Mouse (Mus musculus): Measurements from ENCODE around the gene Cnpy1. TPM values are rescaled to one million over a fixed set of nuclear protein-coding genes. Genes with fewer than 3 reads are reported as not detected.

Gene Cnpy1
- polyA plus RNA-seq, 1 experiment from 2014 or later: not detected

DNA sequence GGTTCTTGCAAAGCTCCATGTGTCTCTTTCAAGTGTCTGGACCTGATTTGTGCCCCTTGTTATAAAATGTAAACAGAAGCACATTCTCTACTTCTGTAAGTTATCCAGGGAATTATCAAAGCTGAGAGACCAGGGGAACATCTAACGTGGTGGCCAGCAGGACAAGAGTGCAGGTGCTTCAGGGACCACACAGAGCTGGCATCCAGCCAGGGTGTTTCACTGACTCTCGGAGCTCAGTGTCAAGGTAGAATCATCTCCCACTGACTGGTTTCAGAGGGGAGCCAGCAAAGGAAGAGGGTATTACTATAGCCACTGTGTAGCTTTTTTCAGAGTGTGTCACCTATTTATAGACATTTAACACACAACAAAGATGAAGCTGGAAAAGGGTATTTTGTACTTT lies 22.0 kb upstream of the Cnpy1 start:
- ATAC-seq (replicated peaks; ENCODE audit: insufficient number of reproducible peaks, low FRiP score, low TSS enrichment): no peak
- WGBS (ENCODE audit: insufficient replicate concordance): 51% methylated on average over 2 of the region's 2 CpGs
- Histone ChIP-seq H3K4me3 (ENCODE audit: low read depth, low read length) (no peak overlapping the region), H3K9ac (ENCODE audit: low read depth, low read length) (no peak overlapping the region), H3K27me3 (ENCODE audit: control insufficient read depth, insufficient read depth, low read length) (no peaks in the 10 kb centered on the region), H3K36me3 (ENCODE audit: control insufficient read depth, insufficient read depth, low read length) (no peaks in the 10 kb centered on the region), H3K27ac (ENCODE audit: low read depth, low read length) (no peak overlapping the region), H3K4me1 (ENCODE audit: control insufficient read depth, insufficient read depth, low read length) (no peaks in the 10 kb centered on the region), H3K4me2 (no peak overlapping the region), H3K9me3 (replicated peaks; ENCODE audit: control insufficient read depth, low read length) (no peaks in the 10 kb centered on the region)

- Histone ChIP-seq H3K27me3 (ENCODE audit: control insufficient read depth, insufficient read depth, low read length) (no peaks in the 10 kb centered on the region), H3K4me3 (ENCODE audit: low read depth, low read length) (no peak overlapping the region), H3K4me1 (ENCODE audit: control insufficient read depth, insufficient read depth, low read length) (no peaks in the 10 kb centered on the region), H3K27ac (ENCODE audit: low read depth, low read length) (no peak overlapping the region), H3K9ac (ENCODE audit: low read depth, low read length) (no peak overlapping the region), H3K4me2 (no peak overlapping the region), H3K9me3 (replicated peaks; ENCODE audit: control insufficient read depth, low read length) (no peaks in the 10 kb centered on the region), H3K36me3 (ENCODE audit: control insufficient read depth, insufficient read depth, low read length) (no peaks in the 10 kb centered on the region)
- no peak for ATAC-seq (replicated peaks; ENCODE audit: insufficient number of reproducible peaks, low FRiP score, low TSS enrichment)
Measured at GRCm38 (mm10) chr5:28265653-28266052, 20.0 kb upstream of the Cnpy1 start.

DNA sequence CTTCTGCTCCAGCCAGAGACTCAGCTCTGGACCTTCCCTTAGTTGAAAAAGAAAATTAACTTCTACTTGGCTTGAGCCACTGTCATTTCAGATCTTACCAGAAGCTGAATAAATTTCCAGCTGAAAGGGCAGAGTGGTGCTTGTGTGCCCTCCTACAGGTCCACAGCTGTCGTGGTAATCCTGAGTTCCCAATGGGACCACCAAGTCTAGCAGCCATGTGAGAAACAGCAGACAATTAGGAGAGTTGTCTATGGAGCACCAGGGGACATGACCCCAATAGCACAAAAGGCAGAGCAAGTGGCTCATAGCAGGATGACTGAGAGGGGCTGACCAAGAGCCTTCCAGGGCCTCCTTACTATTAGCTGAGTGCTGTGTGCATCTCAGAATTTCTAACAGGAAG lies 18.2 kb upstream of the Cnpy1 start:
- no peaks in the 10 kb centered on the region for H3K4me1 ChIP-seq (ENCODE audit: control insufficient read depth, insufficient read depth, low read length)
- H3K9me3 ChIP-seq (replicated peaks; ENCODE audit: control insufficient read depth, low read length): no peaks in the 10 kb centered on the region
- H3K4me2 ChIP-seq: no peak overlapping the region
- ATAC-seq (replicated peaks; ENCODE audit: insufficient number of reproducible peaks, low FRiP score, low TSS enrichment): no peak
- no peak overlapping the region for H3K27ac ChIP-seq (ENCODE audit: low read depth, low read length)
- no peak overlapping the region for H3K9ac ChIP-seq (ENCODE audit: low read depth, low read length)
- H3K27me3 ChIP-seq (ENCODE audit: control insufficient read depth, insufficient read depth, low read length): peaks cover 2% of the 10 kb centered on the region; the same call in 1 of the 2 replicates
- 53% methylated on average over 1 of the region's 1 CpGs for WGBS (ENCODE audit: insufficient replicate concordance)
- H3K36me3 ChIP-seq (ENCODE audit: control insufficient read depth, insufficient read depth, low read length): no peaks in the 10 kb centered on the region
- no peak overlapping the region for H3K4me3 ChIP-seq (ENCODE audit: low read depth, low read length)

DNA sequence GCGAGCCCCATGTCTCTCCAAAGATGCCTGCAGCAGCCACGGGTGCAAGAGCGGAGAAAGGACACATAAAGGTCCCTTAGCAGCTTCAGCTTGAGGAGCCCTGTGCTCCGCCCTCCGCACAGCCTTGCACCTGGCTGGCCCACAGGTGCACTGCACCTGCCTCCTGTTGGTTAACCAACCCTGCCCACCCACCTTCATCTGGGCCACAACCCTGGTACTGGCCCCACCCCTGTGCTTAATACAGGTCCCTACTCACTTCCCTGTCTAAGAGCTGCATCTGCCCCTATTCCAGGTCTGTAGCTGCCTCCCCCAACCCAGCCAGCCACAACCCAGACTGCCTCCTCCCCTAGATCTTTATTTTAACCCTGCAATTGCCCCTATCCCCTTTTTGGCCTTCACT lies 16.5 kb upstream of the Cnpy1 start:
- Histone ChIP-seq H3K27me3 (ENCODE audit: control insufficient read depth, insufficient read depth, low read length) (peaks cover 4% of the 10 kb centered on the region; the same call in 1 of the 2 replicates), H3K36me3 (ENCODE audit: control insufficient read depth, insufficient read depth, low read length) (no peaks in the 10 kb centered on the region), H3K4me3 (ENCODE audit: low read depth, low read length) (no peak overlapping the region), H3K4me1 (ENCODE audit: control insufficient read depth, insufficient read depth, low read length) (no peaks in the 10 kb centered on the region), H3K4me2 (no peak overlapping the region), H3K9ac (ENCODE audit: low read depth, low read length) (no peak overlapping the region), H3K9me3 (replicated peaks; ENCODE audit: control insufficient read depth, low read length) (no peaks in the 10 kb centered on the region), H3K27ac (ENCODE audit: low read depth, low read length) (no peak overlapping the region)
- WGBS (ENCODE audit: insufficient replicate concordance): 76% methylated on average over 5 of the region's 5 CpGs
- no peak for ATAC-seq (replicated peaks; ENCODE audit: insufficient number of reproducible peaks, low FRiP score, low TSS enrichment)

GRCm38 (mm10) chr5:28259939-28260338 lies 14.3 kb upstream of the Cnpy1 start:
- no peaks in the 10 kb centered on the region for H3K36me3 ChIP-seq (ENCODE audit: control insufficient read depth, insufficient read depth, low read length)
- H3K27me3 ChIP-seq (ENCODE audit: control insufficient read depth, insufficient read depth, low read length): peaks cover 4% of the 10 kb centered on the region; the same call in 1 of the 2 replicates
- no peak overlapping the region for H3K27ac ChIP-seq (ENCODE audit: low read depth, low read length)
- no peak overlapping the region for H3K9ac ChIP-seq (ENCODE audit: low read depth, low read length)
- ATAC-seq (replicated peaks; ENCODE audit: insufficient number of reproducible peaks, low FRiP score, low TSS enrichment): no peak
- no peaks in the 10 kb centered on the region for H3K4me1 ChIP-seq (ENCODE audit: control insufficient read depth, insufficient read depth, low read length)
- no peak overlapping the region for H3K4me2 ChIP-seq
- H3K4me3 ChIP-seq (ENCODE audit: low read depth, low read length): no peak overlapping the region
- no peaks in the 10 kb centered on the region for H3K9me3 ChIP-seq (replicated peaks; ENCODE audit: control insufficient read depth, low read length)
- 88% methylated on average over 1 of the region's 1 CpGs for WGBS (ENCODE audit: insufficient replicate concordance)

GRCm38 (mm10) chr5:28259385-28259784 lies 13.8 kb upstream of the Cnpy1 start:
- 33% methylated on average over 1 of the region's 1 CpGs for WGBS (ENCODE audit: insufficient replicate concordance)
- Histone ChIP-seq H3K27ac (ENCODE audit: low read depth, low read length) (no peak overlapping the region), H3K9ac (ENCODE audit: low read depth, low read length) (no peak overlapping the region), H3K9me3 (replicated peaks; ENCODE audit: control insufficient read depth, low read length) (no peaks in the 10 kb centered on the region), H3K4me3 (ENCODE audit: low read depth, low read length) (no peak overlapping the region), H3K4me2 (no peak overlapping the region), H3K27me3 (ENCODE audit: control insufficient read depth, insufficient read depth, low read length) (peaks cover 6% of the 10 kb centered on the region; the same call in 1 of the 2 replicates), H3K36me3 (ENCODE audit: control insufficient read depth, insufficient read depth, low read length) (no peaks in the 10 kb centered on the region), H3K4me1 (ENCODE audit: control insufficient read depth, insufficient read depth, low read length) (no peaks in the 10 kb centered on the region)
- ATAC-seq (replicated peaks; ENCODE audit: insufficient number of reproducible peaks, low FRiP score, low TSS enrichment): no peak

GRCm38 (mm10) chr5:28257816-28258215 lies 12.2 kb upstream of the Cnpy1 start:
- ATAC-seq (replicated peaks; ENCODE audit: insufficient number of reproducible peaks, low FRiP score, low TSS enrichment): no peak
- no peaks in the 10 kb centered on the region for H3K4me1 ChIP-seq (ENCODE audit: control insufficient read depth, insufficient read depth, low read length)
- no peaks in the 10 kb centered on the region for H3K9me3 ChIP-seq (replicated peaks; ENCODE audit: control insufficient read depth, low read length)
- H3K27ac ChIP-seq (ENCODE audit: low read depth, low read length): no peak overlapping the region
- H3K36me3 ChIP-seq (ENCODE audit: control insufficient read depth, insufficient read depth, low read length): no peaks in the 10 kb centered on the region
- peaks cover 6% of the 10 kb centered on the region; the same call in 1 of the 2 replicates for H3K27me3 ChIP-seq (ENCODE audit: control insufficient read depth, insufficient read depth, low read length)
- no peak overlapping the region for H3K9ac ChIP-seq (ENCODE audit: low read depth, low read length)
- no peak overlapping the region for H3K4me3 ChIP-seq (ENCODE audit: low read depth, low read length)
- H3K4me2 ChIP-seq: no peak overlapping the region
- WGBS (ENCODE audit: insufficient replicate concordance): 72% methylated on average over 4 of the region's 4 CpGs

- 76% methylated on average over 4 of the region's 4 CpGs for WGBS (ENCODE audit: insufficient replicate concordance)
- Histone ChIP-seq H3K4me3 (ENCODE audit: low read depth, low read length) (no peak overlapping the region), H3K9ac (ENCODE audit: low read depth, low read length) (no peak overlapping the region), H3K4me1 (ENCODE audit: control insufficient read depth, insufficient read depth, low read length) (no peaks in the 10 kb centered on the region), H3K9me3 (replicated peaks; ENCODE audit: control insufficient read depth, low read length) (no peaks in the 10 kb centered on the region), H3K27ac (ENCODE audit: low read depth, low read length) (no peak overlapping the region), H3K36me3 (ENCODE audit: control insufficient read depth, insufficient read depth, low read length) (no peaks in the 10 kb centered on the region), H3K27me3 (ENCODE audit: control insufficient read depth, insufficient read depth, low read length) (peaks cover 8% of the 10 kb centered on the region), H3K4me2 (no peak overlapping the region)
- no peak for ATAC-seq (replicated peaks; ENCODE audit: insufficient number of reproducible peaks, low FRiP score, low TSS enrichment)
Measured at GRCm38 (mm10) chr5:28252999-28253398, 7.4 kb upstream of the Cnpy1 start.

DNA sequence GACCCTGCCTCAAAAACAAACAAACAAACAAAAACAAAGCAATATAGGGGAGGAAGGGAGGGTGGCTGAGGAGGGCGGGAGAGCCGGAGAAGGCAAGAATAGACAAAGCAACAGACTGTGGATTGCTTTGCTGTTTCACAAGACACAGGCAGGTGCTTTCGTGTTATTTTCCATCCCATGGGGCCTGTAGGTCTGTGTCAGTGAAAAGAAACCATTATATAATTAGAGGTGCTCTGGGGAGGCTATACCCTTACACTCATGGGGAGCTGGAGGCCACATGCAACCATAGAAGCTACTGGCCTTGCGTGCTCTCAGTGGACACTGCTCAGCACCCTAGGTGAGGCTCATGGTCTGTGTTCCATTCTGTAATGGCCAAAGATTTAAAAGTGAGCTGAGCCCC lies 6.7 kb upstream of the Cnpy1 start:
- no peak for ATAC-seq (replicated peaks; ENCODE audit: insufficient number of reproducible peaks, low FRiP score, low TSS enrichment)
- Histone ChIP-seq H3K27ac (ENCODE audit: low read depth, low read length) (no peak overlapping the region), H3K4me1 (ENCODE audit: control insufficient read depth, insufficient read depth, low read length) (no peaks in the 10 kb centered on the region), H3K9ac (ENCODE audit: low read depth, low read length) (no peak overlapping the region), H3K9me3 (replicated peaks; ENCODE audit: control insufficient read depth, low read length) (no peaks in the 10 kb centered on the region), H3K27me3 (ENCODE audit: control insufficient read depth, insufficient read depth, low read length) (peaks cover 8% of the 10 kb centered on the region), H3K4me3 (ENCODE audit: low read depth, low read length) (no peak overlapping the region), H3K36me3 (ENCODE audit: control insufficient read depth, insufficient read depth, low read length) (no peaks in the 10 kb centered on the region), H3K4me2 (no peak overlapping the region)
- WGBS (ENCODE audit: insufficient replicate concordance): 84% methylated on average over 4 of the region's 4 CpGs

All from heart, embryonic 11.5 days (tissue).